Mouse (Mus musculus): Measurements from ENCODE around the gene Tbc1d22a.

DNA sequence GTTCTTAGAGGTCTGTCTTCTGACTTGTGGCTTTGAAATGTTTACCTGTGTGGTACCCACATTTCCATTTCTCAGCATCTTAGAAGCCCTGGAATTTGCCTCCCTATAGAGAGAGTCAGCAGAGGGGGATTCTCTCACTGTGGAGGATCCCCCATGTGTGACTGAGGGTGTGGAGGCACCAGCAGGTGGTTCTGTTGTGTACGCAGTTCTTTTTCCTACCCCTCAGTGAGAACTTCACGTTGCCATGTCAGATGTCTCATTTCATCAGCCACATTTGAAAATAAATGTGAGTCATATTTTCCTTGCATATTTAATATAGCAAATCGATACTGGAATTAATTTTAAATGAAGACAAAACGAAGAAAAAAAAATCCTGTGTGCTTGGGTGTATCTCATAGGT, 7.1 kb downstream of the Tbc1d22a start:
- TF ChIP-seq CTCF (IDR thresholded peaks at IDR 0.05; ENCODE audit: low read depth) (no peak), EP300 (optimal IDR thresholded peaks at IDR 0.05) (no peak)
